Mouse (Mus musculus) testis, adult 2 months (tissue): ENCODE measurements at regions not wholly inside any gene's neighbourhood (a gene's known extent, or its start where the extent isn't known, plus 50 kb on each side); places are given as distances from the start of the nearest gene placed in this dataset.

Source experiments
- H3K27ac ChIP-seq: fragments of 200-500 bp; 2 replicates; pipeline ENCODE4 v1.5.1; 2012; ENCODE audit warnings: low read depth, low read length; ENCODE audit not compliant: control insufficient read depth, insufficient read depth
- H3K27me3 ChIP-seq: fragments of 200-500 bp; 2 replicates; pipeline ENCODE4 v1.6.1; 2012; ENCODE audit warnings: mild to moderate bottlenecking, low read length, moderate library complexity; ENCODE audit not compliant: control insufficient read depth, insufficient read depth
- H3K36me3 ChIP-seq: fragments of 200-500 bp; 2 replicates; pipeline ENCODE4 v1.6.1; 2012; ENCODE audit warnings: mild to moderate bottlenecking, low read length; ENCODE audit not compliant: control insufficient read depth, insufficient read depth
- H3K4me1 ChIP-seq: fragments of 200-500 bp; 2 replicates; pipeline ENCODE4 v1.6.1; 2012; ENCODE audit warnings: low read length; ENCODE audit not compliant: control insufficient read depth, insufficient read depth
- H3K4me3 ChIP-seq: fragments of 200-500 bp; 2 replicates; pipeline ENCODE4 v1.5.1; 2012; ENCODE audit warnings: low read depth, mild to moderate bottlenecking, low read length, moderate library complexity, mixed read lengths; ENCODE audit not compliant: control insufficient read depth
- CTCF ChIP-seq: fragments of 200-500 bp; IDR thresholded peaks from 2 replicates; pipeline ENCODE4 v1.5.1; 2012; ENCODE audit warnings: low read depth, mild to moderate bottlenecking, inconsistent platforms, low read length, moderate library complexity; ENCODE audit not compliant: control insufficient read depth, insufficient read depth, insufficient replicate concordance
- POLR2A ChIP-seq: fragments of 200-500 bp; IDR thresholded peaks from 2 replicates; pipeline ENCODE4 v1.6.1; 2012; ENCODE audit warnings: low read depth, mild to moderate bottlenecking, inconsistent platforms, low read length, moderate library complexity; ENCODE audit not compliant: control insufficient read depth

- TF ChIP-seq POLR2A (no peak), CTCF (no peak)
- H3K4me3 ChIP-seq: no peak overlapping the region
- no peak overlapping the region for H3K27ac ChIP-seq
- no peaks in the 10 kb centered on the region for H3K27me3 ChIP-seq
- no peaks in the 10 kb centered on the region for H3K4me1 ChIP-seq
- H3K36me3 ChIP-seq: no peaks in the 10 kb centered on the region
Measured at GRCm38 (mm10) chr3:52648836-52649500, 368.1 kb downstream of the Cog6 start.

- no peak overlapping the region for H3K4me3 ChIP-seq
- TF ChIP-seq CTCF: no peak
- no peak for TF ChIP-seq POLR2A
- H3K27ac ChIP-seq: no peak overlapping the region
- no peaks in the 10 kb centered on the region for H3K36me3 ChIP-seq
- no peaks in the 10 kb centered on the region for H3K27me3 ChIP-seq
- no peaks in the 10 kb centered on the region for H3K4me1 ChIP-seq
Measured at GRCm38 (mm10) chr3:52647900-52648299, 369.1 kb downstream of the Cog6 start.

GRCm38 (mm10) chr3:52647161-52647692 lies 369.8 kb downstream of the Cog6 start:
- Histone ChIP-seq H3K4me3 (no peak overlapping the region), H3K27ac (no peak overlapping the region), H3K27me3 (no peaks in the 10 kb centered on the region), H3K36me3 (no peaks in the 10 kb centered on the region), H3K4me1 (no peaks in the 10 kb centered on the region)
- TF ChIP-seq POLR2A: no peak
- TF ChIP-seq CTCF: no peak

GRCm38 (mm10) chr3:52645156-52645555 lies 371.9 kb downstream of the Cog6 start:
- Histone ChIP-seq H3K36me3 (no peaks in the 10 kb centered on the region), H3K27me3 (no peaks in the 10 kb centered on the region), H3K4me3 (peak overlapping the region; percentile 52), H3K4me1 (no peaks in the 10 kb centered on the region), H3K27ac (no peak overlapping the region)
- TF ChIP-seq CTCF (no peak), POLR2A (no peak)

- H3K4me1 ChIP-seq: no peaks in the 10 kb centered on the region
- H3K4me3 ChIP-seq: peak overlapping the region; percentile 52
- H3K36me3 ChIP-seq: no peaks in the 10 kb centered on the region
- no peak overlapping the region for H3K27ac ChIP-seq
- TF ChIP-seq CTCF (no peak), POLR2A (no peak)
- no peaks in the 10 kb centered on the region for H3K27me3 ChIP-seq
Measured at GRCm38 (mm10) chr3:52644178-52645128, 372.6 kb downstream of the Cog6 start.

GRCm38 (mm10) chr3:52643796-52644177 lies 373.2 kb downstream of the Cog6 start:
- H3K4me1 ChIP-seq: no peaks in the 10 kb centered on the region
- no peaks in the 10 kb centered on the region for H3K27me3 ChIP-seq
- peak overlapping the region; percentile 20 for H3K4me3 ChIP-seq
- TF ChIP-seq POLR2A (no peak), CTCF (no peak)
- H3K27ac ChIP-seq: no peak overlapping the region
- H3K36me3 ChIP-seq: no peaks in the 10 kb centered on the region

GRCm38 (mm10) chr3:52643100-52643551 lies 373.9 kb downstream of the Cog6 start:
- no peak overlapping the region for H3K27ac ChIP-seq
- H3K4me1 ChIP-seq: no peaks in the 10 kb centered on the region
- peak overlapping the region; percentile 56 for H3K4me3 ChIP-seq

More at GRCm38 (mm10) chr3:52643100-52643551, 373.9 kb downstream of the Cog6 start:
- Histone ChIP-seq H3K27me3 (no peaks in the 10 kb centered on the region), H3K36me3 (no peaks in the 10 kb centered on the region)
- no peak for TF ChIP-seq CTCF
- no peak for TF ChIP-seq POLR2A
